Mouse (Mus musculus) intestine, postnatal 0 days (tissue): ENCODE measurements around the gene Gsdma. TPM values are rescaled to one million over a fixed set of nuclear protein-coding genes. Genes with fewer than 3 reads are reported as not detected.
"Not testable (repeated sequence)": the region's sequence is repeated elsewhere in the genome, so short reads cannot be mapped to it uniquely, and the experiment has no call there.

ENCODE experiments used
- ATAC-seq: fragments of 200-750 bp; cut with Nextera tagmentation; 2 replicates; pipeline ENCODE4 v1.8.0; 2017; ENCODE audit warnings: mild to moderate bottlenecking, moderate TSS enrichment, moderate library complexity
- H3K27ac ChIP-seq: fragments of 300-500 bp; sonication (generic); 2 replicates; pipeline ENCODE4 v1.5.1; 2014; ENCODE audit warnings: mild to moderate bottlenecking, low read depth, low read length, moderate library complexity
- H3K27me3 ChIP-seq: fragments of 300-500 bp; sonication (generic); replicated peaks from 2 replicates; pipeline ENCODE4 v1.6.1; 2014; ENCODE audit warnings: low read length, mixed read lengths; ENCODE audit not compliant: control insufficient read depth, insufficient read depth
- H3K36me3 ChIP-seq: fragments of 300-500 bp; sonication (generic); 2 replicates; pipeline ENCODE4 v1.6.1; 2014; ENCODE audit warnings: mild to moderate bottlenecking, moderate library complexity; ENCODE audit not compliant: control insufficient read depth, insufficient read depth
- H3K4me1 ChIP-seq: fragments of 300-500 bp; sonication (generic); replicated peaks from 2 replicates; pipeline ENCODE4 v1.6.1; 2014; ENCODE audit warnings: antibody characterized with exemption, low read length, mixed read lengths; ENCODE audit not compliant: control insufficient read depth, insufficient read depth
- H3K4me2 ChIP-seq: fragments of 300-500 bp; sonication (generic); replicated peaks from 2 replicates; pipeline ENCODE4 v1.6.1; 2014; ENCODE audit warnings: low read depth, mild to moderate bottlenecking, moderate library complexity
- H3K4me3 ChIP-seq: fragments of 300-500 bp; sonication (generic); 2 replicates; pipeline ENCODE4 v1.5.1; 2014; ENCODE audit warnings: low read depth, low read length
- H3K9ac ChIP-seq: fragments of 300-500 bp; sonication (generic); 2 replicates; pipeline ENCODE4 v1.6.1; 2014; ENCODE audit warnings: mild to moderate bottlenecking, low read depth, low read length
- H3K9me3 ChIP-seq: fragments of 300-500 bp; sonication (generic); 2 replicates; pipeline ENCODE4 v1.6.1; 2016; ENCODE audit warnings: mixed run types; ENCODE audit not compliant: control insufficient read depth
- CTCF ChIP-seq: sonication (generic); IDR thresholded peaks from 2 replicates; pipeline ENCODE4 v1.5.1; 2016; ENCODE audit warnings: low read depth, mild to moderate bottlenecking, control low read depth, antibody characterized with exemption, moderate library complexity
- WGBS: fragments of 180-500 bp; shearing (Covaris S2); extraction: QIAGEN DNeasy Blood & Tissue Kit; methylation state at CpG from one replicate; pipeline ENCODE4 v1.1.7; 2014; 5-methylcytosine and 5-hydroxymethylcytosine counted together
- polyA plus RNA-seq: library from polyadenylated mRNA; unstranded; fragments of >200 nt; fragmentation: Nextera tagmentation; extraction: Ambion mirVana; gene quantifications from 2 replicates; pipeline ENCODE4 v1.2.1, GENCODE M21; 2015

Gsdma gene
- polyA plus RNA-seq, 1 experiment from 2014 or later: 0.38 TPM

DNA sequence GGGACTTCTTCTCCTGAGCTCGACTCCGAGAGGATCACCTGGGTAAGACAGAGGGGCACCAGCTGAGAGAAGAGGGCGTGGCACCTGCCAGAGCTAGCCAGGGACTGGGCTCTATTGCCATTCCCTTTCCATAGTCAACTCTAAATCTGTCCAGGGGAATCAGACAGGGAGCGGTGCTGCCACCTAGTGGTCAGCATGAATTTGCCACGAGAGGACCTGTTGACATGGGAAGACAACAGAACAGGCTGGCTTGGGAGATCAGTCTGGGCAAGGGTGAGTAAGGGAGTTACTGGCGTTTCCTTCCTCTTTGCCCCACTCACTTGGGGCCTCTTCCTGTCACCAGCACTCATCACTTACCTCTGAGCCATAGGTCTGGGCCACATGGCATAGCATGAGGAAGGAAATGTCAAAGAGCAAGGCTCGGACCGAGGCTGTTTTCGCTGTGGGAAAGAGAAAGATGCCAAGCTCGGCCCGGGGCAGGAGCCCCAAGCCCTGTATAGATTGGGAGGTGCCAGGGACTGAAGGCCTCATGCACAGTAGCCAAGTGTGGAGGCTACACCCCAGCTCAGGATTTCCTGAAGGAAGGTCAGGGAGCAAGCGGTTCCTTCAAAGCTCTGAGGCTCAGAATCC, 46.4 kb downstream of the Gsdma start:
- no peak overlapping the region for H3K9ac ChIP-seq
- peak; percentile 99 for TF ChIP-seq CTCF
- no peaks in the 10 kb centered on the region for H3K27me3 ChIP-seq
- 48% methylated on average over 12 of the region's 12 CpGs for WGBS
- peaks cover 47% of the 10 kb centered on the region for H3K36me3 ChIP-seq
- no peak overlapping the region; the same call in 1 of the 2 replicates for H3K27ac ChIP-seq
- H3K9me3 ChIP-seq: no peaks in the 10 kb centered on the region
- no peak overlapping the region for H3K4me3 ChIP-seq
- H3K4me1 ChIP-seq: peaks cover 18% of the 10 kb centered on the region
- no peak overlapping the region for H3K4me2 ChIP-seq
- no peak for ATAC-seq

- WGBS: 73% methylated on average over 4 of the region's 4 CpGs
- Histone ChIP-seq H3K36me3 (peaks cover 48% of the 10 kb centered on the region), H3K9ac (no peak overlapping the region), H3K4me2 (no peak overlapping the region), H3K27me3 (no peaks in the 10 kb centered on the region), H3K4me1 (peaks cover 18% of the 10 kb centered on the region), H3K4me3 (no peak overlapping the region), H3K9me3 (no peaks in the 10 kb centered on the region), H3K27ac (no peak overlapping the region; the same call in 1 of the 2 replicates)
- no peak for TF ChIP-seq CTCF
- ATAC-seq: no peak
Measured at GRCm38 (mm10) chr11:98711046-98711434, 46.9 kb downstream of the Gsdma start.

GRCm38 (mm10) chr11:98712009-98712408, 47.9 kb downstream of the Gsdma start:
- 79% methylated on average over 6 of the region's 6 CpGs for WGBS
- not testable (repeated sequence) for H3K27ac ChIP-seq, H3K9me3 ChIP-seq, H3K4me3 ChIP-seq, H3K27me3 ChIP-seq, ATAC-seq, H3K9ac ChIP-seq, H3K4me2 ChIP-seq
- peak; percentile 68 for TF ChIP-seq CTCF
- Histone ChIP-seq H3K36me3 (peaks cover 43% of the 10 kb centered on the region), H3K4me1 (peaks cover 18% of the 10 kb centered on the region)

GRCm38 (mm10) chr11:98713703-98714102, 49.6 kb downstream of the Gsdma start:
- no peaks in the 10 kb centered on the region for H3K27me3 ChIP-seq
- no peak overlapping the region for H3K9ac ChIP-seq
- H3K9me3 ChIP-seq: no peaks in the 10 kb centered on the region
- 0 out of 2 replicates have a peak, but pooled peaks cover 11% of the 10 kb centered on the region for H3K4me1 ChIP-seq
- WGBS: 74% methylated on average over 12 of the region's 12 CpGs
- TF ChIP-seq CTCF: no peak
- H3K4me2 ChIP-seq: no peak overlapping the region
- no peak overlapping the region for H3K4me3 ChIP-seq
- peaks cover 45% of the 10 kb centered on the region for H3K36me3 ChIP-seq
- H3K27ac ChIP-seq: no peak overlapping the region
- ATAC-seq: no peak

GRCm38 (mm10) chr11:98715946-98716345, 51.8 kb downstream of the Gsdma start:
- Histone ChIP-seq H3K27ac (no peak overlapping the region), H3K36me3 (peaks cover 45% of the 10 kb centered on the region), H3K4me3 (no peak overlapping the region), H3K4me1 (0 out of 2 replicates have a peak, but pooled peaks cover 3% of the 10 kb centered on the region), H3K4me2 (no peak overlapping the region), H3K27me3 (no peaks in the 10 kb centered on the region), H3K9ac (no peak overlapping the region), H3K9me3 (no peaks in the 10 kb centered on the region)
- no peak for ATAC-seq
- WGBS: 96% methylated on average over 9 of the region's 9 CpGs
- TF ChIP-seq CTCF: no peak

GRCm38 (mm10) chr11:98717904-98718303, 53.8 kb downstream of the Gsdma start:
- no peaks in the 10 kb centered on the region for H3K9me3 ChIP-seq
- H3K36me3 ChIP-seq: peaks cover 36% of the 10 kb centered on the region
- WGBS: 19% methylated on average over 13 of the region's 13 CpGs
- no peak overlapping the region for H3K4me2 ChIP-seq
- peak; percentile 90 for TF ChIP-seq CTCF
- no peak overlapping the region for H3K9ac ChIP-seq
- H3K27me3 ChIP-seq: no peaks in the 10 kb centered on the region
- H3K4me3 ChIP-seq: no peak overlapping the region
- no peak overlapping the region for H3K27ac ChIP-seq
- ATAC-seq: no peak
- H3K4me1 ChIP-seq: 0 out of 2 replicates have a peak, but pooled peaks cover 3% of the 10 kb centered on the region
